Mouse (Mus musculus): ENCODE data around the gene Kcnab2. TPM values are rescaled to one million over a fixed set of nuclear protein-coding genes. Genes with fewer than 3 reads are reported as not detected.

Kcnab2 gene
- total RNA-seq, 2 experiments from 2014 or later = 1.3 to 2.1 TPM

DNA sequence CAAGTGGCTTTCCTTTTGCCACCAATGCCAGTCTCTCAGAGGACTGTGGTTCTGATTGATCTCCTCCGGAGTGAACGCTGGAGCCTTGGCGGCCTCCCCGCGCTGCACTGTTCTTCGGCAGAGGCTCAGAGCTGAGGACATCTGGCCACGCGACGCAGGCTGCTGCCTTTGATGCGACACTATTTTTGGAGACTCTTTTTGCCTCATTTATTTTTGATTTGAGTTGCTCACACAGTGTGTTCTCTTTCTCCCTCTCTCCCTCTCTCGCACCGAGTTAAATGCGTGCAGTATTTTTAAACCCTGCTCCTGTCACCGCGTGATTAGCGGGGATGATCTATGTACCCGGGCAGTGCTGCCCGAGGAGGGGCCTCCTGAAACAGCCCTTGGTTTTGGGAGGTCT, 21.1 kb downstream of the Kcnab2 start:
- intact Hi-C loops (cut with DNase I) = no loop called here
- no peak for DNase-seq

DNA sequence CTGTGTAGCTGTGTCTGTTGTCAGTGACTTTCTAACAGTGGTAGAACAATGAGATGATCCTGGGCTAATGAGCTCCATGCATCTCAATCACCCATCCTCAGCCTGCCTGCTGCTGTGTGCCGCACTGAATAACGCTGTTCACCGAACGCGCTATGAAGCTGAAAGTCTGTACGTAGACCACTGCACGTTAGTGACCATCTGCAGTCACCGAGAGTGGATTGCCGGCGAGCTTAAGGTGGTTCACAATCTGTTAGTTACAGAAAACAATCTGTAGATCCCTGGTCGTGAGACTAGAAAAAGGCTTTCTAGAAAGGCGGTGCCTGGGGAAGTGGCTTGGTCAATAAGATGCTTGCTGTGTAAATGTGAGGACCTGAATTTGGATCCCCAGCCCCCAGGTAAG, 23.5 kb downstream of the Kcnab2 start:
- DNase-seq = no peak
- intact Hi-C loops (cut with DNase I) = no loop called here

DNA sequence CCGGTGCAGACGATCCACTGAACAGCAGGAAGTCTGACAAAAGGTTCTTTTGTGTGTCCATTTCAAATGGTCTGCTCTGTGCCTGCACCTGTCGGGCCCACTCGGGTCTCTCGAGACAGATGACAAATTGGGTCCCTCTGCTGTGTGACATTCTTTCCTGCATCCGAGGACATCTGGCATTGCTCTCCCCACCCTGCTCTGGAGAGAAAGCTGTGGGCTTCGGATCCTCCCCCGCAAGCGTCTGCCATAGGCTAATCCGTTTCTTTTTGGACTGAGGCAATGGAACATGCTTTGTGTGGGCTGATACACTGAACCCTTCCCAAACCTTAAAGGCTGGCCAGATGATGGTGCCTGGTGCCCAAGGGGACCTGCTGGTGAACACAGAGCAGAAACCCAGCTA, 24.6 kb downstream of the Kcnab2 start:
- DNase-seq = no peak
- intact Hi-C loops (cut with DNase I) = no loop called here

DNA sequence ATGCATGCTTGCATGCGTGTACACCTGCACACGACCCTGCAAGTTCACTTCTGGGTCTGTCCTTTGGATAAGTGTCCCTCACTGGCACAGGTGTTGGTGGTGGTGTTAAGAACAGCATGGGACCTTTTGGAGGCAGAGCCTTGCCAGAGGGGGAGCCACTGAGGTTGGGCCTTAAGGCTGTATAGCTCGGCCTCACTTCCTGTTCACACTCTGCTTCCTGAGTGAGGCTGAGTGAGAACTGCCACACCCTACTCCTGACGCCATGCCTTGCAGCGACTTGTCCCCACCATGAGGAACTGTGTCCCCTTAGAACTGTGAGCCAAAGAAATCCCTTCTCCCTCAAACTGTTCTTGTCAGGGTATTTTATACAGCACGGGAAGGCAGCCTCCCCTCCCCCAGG, 26.3 kb downstream of the Kcnab2 start:
- intact Hi-C loops (cut with DNase I) = no loop called here
- DNase-seq = no peak

DNA sequence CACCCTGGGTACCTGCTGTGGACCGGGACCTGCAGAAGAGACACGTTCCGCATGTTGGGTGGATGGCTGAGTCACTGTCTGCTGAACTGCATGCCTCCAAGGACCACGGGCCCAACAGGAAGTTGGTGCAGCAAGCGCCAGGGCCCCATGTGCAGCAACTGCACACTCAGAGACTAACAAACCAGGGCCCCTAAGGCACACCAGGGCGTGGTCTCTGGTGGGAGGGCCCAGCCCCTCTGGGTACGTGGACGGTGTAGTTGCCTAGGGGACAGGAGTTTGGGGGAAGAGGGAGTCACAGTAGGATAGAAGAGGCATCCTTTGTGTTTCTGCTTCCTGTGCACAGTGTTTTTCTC, 29.0 kb downstream of the Kcnab2 start:
- intact Hi-C loops (cut with DNase I) = no loop called here
- DNase-seq = peak in 1 of 2 experiments; percentile 9

DNA sequence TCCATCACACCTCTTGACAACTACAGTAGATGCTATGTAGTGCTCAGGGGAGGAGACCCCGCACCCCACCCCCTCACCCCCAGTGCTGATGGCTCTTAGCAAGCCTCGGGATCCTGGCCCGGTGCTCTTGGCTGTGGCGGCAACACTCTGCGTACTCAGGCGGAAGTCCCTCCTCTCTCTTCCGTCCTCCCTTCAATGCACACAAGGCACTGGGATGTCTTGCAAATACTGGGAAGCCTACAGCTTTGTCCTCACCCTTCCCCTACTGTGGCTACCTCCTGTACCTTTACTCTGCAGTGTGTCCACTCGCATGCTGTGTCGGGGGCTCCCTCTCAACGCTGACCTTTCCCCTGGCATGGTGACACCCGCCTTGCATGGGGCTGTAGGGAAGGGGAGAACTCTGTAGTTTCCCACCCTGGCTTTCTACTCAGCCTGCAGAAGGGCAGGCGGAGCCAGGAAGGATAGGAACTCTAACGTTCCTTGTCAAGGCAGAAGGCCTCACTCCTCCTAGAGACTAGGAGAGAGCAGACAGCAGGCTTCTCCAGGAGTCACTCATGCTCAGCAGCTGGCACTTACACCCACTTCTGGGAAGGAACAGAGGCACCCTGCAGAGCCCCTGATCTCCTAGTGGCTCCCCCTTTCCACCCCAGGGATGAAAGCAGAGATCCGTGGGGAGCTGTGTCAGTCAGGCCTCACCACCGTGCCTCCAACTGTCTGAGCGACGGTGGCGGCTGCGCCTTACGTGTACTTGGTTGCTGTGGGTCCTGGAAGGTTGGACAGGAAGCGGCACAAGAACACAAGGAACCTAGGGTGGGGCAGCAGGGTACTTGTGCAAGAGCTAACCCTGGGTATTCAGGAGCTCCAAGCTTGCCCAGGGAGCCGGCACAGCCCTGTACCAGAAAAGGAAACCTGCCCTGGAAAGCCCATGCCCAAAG, 29.7 kb downstream of the Kcnab2 start:
- DNase-seq = peak in 1 of 2 experiments; percentile 18
- intact Hi-C loops (cut with DNase I) = no loop called here

DNA sequence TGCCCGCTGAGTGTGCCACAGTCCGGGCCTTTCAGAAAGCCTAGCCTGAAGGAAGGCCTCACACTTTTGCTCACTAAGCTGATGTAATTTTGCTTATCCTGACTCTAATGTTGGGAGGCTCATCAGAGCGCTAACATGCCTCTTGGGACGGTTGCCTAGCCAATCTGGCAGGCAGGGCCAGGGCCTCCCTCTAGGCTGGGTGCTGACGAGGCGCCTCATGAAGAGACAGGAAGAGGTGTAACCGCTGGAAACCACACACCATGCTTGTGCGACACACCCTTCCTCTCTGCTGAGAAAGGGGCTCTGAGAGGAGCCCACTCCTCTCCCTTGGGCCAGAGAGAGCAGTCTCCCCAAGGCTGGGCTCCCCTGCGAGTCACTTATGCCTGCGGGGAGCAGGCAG, 31.5 kb downstream of the Kcnab2 start:
- DNase-seq = peak; percentile 22 to 23
- intact Hi-C loops (cut with DNase I) = no loop called here

DNA sequence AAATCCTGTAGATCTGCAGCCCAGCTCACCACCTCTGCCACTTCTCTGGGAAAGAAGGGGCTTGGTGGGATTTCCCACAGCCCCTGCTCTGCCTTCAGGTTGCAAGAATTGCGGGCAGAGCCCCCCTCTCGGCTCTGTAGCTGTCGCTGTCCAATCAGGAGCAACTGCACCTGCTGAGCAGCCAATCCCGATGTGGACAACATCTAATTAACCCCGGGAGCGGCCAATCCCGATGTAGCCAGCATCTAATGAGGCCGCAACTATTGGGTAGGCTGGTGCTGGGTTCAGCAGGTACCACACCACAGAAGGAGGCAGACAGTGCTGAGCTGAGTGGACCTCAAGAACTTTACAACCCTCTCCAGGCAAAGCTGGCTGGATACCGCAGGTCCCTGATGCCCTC, 36.1 kb downstream of the Kcnab2 start:
- no peak for DNase-seq
- intact Hi-C loops (cut with DNase I) = no loop called here

DNA sequence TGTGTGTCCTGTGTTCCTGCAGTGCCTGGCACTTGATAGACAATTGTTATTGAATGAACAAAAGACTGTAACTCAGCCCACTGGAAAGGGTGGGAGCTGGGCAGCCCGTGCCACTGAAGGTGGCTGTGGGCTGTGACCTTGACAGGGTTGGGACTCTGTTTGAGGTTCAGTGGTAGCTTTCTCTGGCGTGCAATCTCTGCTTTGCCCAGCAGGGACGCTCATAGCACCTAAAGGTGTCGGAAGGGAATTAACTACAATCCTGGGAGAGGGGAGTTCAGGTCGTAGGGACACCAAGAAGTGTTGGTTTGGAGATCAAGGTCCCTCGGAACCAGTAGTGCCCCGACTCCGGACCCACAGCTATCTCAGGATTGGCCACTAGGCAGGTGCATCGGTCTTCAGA, 36.8 kb downstream of the Kcnab2 start:
- no peak for DNase-seq
- intact Hi-C loops (cut with DNase I) = no loop called here

DNA sequence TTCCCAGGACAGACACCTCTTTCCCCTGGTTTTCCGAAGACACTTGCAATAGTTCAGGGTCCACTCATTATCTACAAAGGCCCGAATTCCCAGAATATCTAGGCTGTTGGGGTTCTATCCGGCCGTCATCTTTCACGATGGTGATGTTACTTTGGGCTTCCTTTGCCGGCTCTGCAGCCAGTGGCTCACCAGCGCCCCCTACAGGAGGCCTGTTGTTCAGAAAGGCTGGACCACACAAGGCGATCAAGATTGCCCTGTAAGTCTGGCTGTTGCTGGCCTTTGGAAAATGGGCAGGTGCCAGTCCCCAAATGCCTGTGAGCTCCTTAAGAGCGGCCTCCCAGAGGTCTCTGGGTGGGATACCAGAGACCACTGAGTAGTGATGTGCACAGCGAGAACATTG, 42.4 kb downstream of the Kcnab2 start:
- peak; percentile 76 to 83 for DNase-seq
- intact Hi-C loops (cut with DNase I) = loop anchor here (1.0 to 2.0 kb wide), 3 partner anchors 102 to 262 kb away; no protein-coding TSS in a partner anchor

DNA sequence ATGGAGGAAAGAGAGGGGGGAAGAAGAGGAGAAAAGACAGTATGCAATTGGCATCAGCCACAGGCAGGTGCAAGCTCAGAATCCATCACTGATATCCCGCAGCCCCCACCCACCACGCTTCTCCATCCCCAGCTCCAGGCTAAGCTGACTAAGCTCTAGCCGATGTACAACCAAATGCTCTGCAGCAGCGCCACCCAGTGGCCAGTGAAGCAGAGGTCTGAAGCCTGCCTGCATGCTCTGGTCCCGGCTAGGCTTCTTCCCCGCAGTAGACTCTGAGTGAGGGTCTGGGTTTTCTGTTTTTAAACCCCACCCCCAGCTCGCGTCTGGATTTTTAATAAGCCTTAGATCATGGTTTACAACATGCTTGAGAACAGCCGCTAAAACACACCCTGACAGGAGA, 42.8 kb downstream of the Kcnab2 start:
- DNase-seq = peak; percentile 81 to 90
- intact Hi-C loops (cut with DNase I) = loop anchor here (1.0 to 2.0 kb wide), 3 partner anchors 102 to 262 kb away; no protein-coding TSS in a partner anchor

DNA sequence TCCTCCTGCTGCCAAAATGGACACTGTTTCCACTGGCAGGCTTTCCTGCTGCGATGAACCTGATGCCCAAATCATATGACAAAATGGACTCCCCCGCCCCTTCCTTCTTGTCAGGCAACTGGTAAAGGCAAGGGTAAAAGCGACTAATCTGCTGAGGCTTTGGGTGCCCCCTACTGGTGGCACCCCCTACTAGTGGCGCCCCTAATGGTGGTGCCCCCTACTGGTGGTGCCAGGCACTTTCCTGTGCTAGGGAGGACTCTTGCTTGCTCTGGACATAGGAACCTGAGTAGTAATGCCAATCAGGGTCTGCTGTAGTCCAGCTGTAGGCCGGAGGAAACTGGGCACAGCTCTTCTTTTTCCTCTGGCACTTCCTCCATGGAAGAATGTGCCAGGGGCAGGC, 45.4 kb downstream of the Kcnab2 start:
- DNase-seq = peak; percentile 31 to 32
- intact Hi-C loops (cut with DNase I) = no loop called here

DNA sequence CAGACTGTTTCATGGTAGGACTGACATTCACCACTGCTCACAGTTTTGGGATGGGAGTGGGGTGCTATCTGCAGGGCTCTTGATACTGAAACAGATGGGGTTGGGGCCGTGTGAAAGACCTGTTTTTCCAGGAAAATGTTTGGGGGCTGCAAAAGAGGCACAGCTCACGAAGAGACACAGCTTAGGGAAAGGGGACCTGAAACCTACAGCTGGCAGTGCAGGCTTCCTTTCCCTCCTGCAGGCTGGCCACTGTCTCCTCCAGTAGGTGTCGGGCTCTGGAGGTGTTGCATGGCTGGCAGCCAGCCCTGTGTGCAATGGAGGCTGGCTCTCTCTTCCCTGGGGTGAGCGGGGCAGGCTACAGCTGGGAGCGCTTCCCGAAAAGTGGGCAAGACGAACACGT, 49.4 kb downstream of the Kcnab2 start:
- intact Hi-C loops (cut with DNase I) = no loop called here
- no peak for DNase-seq

DNA sequence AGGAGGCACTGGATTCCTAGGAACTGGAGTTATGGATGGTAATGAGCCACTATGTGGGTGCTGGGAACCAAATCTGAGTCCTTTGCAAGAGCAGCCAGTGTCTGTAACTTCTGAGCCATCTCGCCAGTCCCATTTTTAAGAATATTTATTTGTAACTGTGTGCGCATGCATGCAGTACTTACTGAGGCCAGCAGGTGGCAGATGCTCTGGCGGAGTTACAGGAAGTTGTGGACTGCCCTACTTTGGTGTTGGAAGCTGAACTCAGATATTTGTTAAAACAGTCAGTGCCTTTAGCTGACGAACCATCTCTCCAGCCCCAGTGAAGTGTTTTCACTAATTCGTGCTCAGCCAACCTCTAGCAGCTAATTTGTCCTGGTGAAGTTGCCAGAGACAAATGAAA, 52.7 kb downstream of the Kcnab2 start:
- DNase-seq = no peak
- intact Hi-C loops (cut with DNase I) = no loop called here

DNA sequence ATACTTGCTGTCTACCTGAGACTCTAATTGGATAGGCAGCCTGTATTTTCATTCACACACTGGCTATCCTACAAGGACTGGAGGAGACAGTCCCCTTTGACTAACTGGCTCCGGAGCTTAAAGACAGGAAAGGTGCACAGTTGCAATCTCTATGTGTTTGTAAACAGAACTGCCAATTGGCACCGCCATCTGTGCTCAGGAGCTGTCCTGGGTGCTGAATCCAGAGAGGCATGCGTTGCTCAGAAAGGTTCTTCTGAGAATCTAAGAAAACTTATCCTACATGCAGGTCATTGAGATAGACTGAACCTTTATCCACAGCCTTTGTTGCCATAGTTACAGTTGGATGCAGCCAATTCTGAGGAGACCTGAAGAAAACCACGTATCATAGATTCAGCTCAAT, 53.3 kb downstream of the Kcnab2 start:
- intact Hi-C loops (cut with DNase I) = no loop called here
- DNase-seq = peak; percentile 18 to 28

DNA sequence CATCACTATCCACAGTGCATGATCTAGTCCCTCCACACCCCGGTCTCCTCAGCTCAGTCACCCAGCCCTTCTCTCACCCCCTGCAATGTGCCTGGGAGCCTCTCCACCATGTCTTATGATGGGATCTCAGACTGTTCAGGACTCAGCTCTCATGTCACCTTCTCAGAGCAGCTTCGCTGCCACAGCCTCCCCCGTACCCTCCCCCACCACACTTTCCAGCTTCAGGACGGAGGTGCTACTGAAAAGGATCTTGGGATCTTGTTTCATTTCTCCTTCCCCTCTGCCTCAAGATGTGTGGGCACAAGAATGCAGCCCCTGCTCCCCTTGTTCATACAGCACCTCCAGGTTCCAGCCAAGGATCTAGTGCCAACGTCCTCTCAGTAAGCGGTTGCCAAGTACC, 54.1 kb downstream of the Kcnab2 start:
- intact Hi-C loops (cut with DNase I) = no loop called here
- DNase-seq = no peak

DNA sequence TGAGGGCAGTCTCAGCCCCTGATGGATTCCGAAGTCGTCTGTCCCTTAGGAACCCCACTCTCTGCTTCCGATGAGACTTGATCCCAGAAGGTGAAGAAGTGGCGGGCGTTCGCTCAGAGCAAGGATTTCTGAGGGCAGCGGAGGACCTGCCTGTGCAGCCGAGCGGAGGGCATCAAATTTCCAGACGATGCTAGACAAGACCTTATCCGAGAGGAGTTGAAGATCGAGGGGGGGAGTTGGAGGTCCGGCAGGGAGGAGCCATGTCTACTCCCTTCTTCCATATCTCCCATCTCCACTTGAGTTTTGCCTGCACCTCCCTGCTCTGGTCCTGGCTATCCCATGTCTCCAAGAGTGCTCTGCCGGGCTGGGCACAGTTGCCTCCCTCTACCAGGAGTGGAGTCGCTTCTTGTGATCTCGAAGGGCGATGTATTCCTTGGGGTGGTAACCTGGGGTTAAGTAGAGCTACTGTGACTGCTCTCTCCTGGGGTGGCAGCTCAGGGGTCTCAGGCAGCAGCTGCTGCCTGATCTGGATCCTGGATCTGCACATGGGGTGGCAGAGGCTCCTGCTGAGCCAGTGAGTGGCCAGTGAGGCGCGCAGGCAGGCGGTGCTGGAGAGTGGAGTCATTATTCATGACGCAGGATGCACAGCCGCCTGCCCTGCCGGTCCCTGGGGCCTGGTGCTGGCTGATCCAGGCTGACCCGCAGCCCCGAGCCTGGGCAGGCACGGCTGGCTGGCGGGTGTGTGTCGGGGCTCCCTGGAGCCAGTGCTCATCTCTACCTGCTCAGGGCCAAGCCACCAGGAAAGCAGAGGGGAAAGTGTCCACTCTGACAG, 59.2 kb downstream of the Kcnab2 start:
- intact Hi-C loops (cut with DNase I) = no loop called here
- DNase-seq = no peak

DNA sequence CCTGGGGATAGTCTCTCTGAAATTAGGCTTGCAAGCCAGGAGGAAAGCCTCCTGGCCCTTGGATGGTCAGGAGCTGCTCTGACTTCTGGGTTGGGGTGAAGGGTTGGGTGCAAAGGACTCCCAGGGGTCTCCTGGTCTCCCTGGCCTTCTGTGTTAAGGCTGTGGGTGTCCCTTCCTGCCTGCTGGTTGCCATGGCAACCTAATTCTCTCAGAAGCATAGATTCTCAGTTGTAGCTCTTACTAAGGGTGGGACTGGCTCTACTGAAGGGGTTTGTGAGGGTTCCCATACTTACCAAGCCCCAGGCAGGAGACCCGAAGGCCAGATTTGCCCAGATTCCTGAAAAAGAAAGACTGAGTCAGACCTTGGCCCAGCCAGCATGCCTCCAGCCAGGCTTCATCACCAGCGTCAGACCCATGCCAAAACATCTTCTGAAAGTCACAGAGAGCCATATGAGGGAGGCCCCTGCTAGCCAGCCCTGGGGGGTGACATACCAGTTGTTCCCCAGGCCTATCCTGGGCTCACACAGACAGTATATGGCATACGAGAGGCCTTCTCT, 65.1 kb downstream of the Kcnab2 start:
- no peak for DNase-seq
- intact Hi-C loops (cut with DNase I) = no loop called here

DNA sequence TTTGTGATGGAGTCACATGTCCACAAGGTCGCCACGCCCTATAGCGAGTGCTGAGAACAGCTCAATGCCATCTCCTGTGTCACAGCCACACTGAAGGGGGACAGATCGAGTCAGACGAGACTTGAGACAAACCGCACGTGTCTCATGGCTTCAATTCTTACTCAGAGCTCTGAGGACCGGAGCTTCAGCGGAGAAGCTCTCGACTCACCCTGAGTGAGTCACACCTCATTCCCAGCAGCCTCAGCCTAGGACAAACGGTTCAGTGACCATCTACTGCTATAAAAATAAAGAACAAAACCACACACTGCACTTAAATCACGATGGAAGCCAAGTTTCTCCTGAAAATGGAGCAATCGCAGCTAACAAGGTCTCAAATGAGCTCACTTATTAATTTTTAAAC, 66.7 kb downstream of the Kcnab2 start:
- DNase-seq = no peak
- intact Hi-C loops (cut with DNase I) = no loop called here

DNA sequence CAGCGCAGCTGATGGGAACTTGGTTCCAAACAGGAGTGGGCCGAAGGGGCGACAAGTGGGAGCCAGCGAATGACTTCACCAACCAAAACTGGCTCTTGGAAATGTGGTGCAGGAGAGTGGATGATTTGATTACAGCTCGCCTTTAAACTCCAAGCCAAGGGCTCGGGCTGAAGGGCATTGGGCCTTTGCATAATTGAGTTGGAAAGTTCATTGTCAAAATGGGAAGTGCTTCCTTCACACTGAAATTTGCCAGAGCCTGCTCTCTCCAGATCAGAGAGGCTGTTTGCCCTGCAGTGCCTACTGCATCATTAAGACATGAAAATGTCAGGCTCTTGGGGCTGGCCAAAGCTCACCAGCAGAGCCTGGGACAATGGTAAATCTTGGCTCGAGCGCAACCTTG, 71.1 kb downstream of the Kcnab2 start:
- intact Hi-C loops (cut with DNase I) = no loop called here
- no peak for DNase-seq

DNA sequence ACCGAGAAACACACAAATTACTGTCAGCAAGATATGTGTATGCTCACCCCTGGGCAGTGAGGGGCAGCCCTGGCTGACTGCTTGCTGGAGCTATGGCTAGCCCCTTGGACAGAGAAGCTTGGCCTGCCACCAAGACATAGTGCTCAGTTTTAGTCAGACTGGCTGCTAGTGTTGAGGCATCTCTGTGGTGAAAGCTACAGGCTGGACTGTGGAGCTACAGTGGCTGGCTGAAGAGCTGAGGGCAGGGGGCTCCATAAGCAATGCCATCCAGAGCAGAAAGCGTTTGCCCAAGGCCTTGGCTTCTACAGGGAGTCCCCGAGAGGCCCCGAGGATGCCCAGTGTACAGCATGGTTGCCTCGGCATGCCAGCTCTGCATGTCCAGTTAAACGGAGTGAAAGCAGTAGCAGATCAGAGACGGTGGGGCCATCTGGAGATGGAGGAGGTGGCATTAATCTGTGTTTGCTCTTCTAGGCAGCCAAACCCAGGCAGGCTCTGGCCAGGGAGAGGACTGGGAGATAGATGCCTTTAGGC, 71.9 kb downstream of the Kcnab2 start:
- intact Hi-C loops (cut with DNase I) = no loop called here
- no peak for DNase-seq

Measured in heart, postnatal 36 days (tissue).